Mouse (Mus musculus) olfactory bulb, adult 2 months (tissue): ENCODE results near the gene Tspan10.

ENCODE experiments used
- CTCF ChIP-seq: fragments of 200-500 bp; IDR thresholded peaks from 2 replicates; pipeline ENCODE4 v1.5.1; 2012; ENCODE audit warnings: low read depth, mild to moderate bottlenecking, low read length, moderate library complexity; ENCODE audit not compliant: insufficient read depth
- POLR2A ChIP-seq: fragments of 200-500 bp; IDR thresholded peaks from 2 replicates; pipeline ENCODE4 v1.6.1; 2012; ENCODE audit warnings: mild to moderate bottlenecking, low read depth, low read length, moderate library complexity; ENCODE audit not compliant: insufficient read depth

GRCm38 (mm10) chr11:120405867-120406266 lies 36.6 kb upstream of the Tspan10 start:
- TF ChIP-seq CTCF = no peak
- no peak for TF ChIP-seq POLR2A
